Mouse (Mus musculus) monocyte, adult 2 months (primary cell): ENCODE measurements around the gene Vsx2.

Experiments used
- DNase-seq, 2 experiments: peaks; one replicate each; pipeline ENCODE4 v3.0.0; 2022; ENCODE audit warnings: low spot score in 2 of 2, low read depth in 1 of 2

The Vsx2 gene

DNA sequence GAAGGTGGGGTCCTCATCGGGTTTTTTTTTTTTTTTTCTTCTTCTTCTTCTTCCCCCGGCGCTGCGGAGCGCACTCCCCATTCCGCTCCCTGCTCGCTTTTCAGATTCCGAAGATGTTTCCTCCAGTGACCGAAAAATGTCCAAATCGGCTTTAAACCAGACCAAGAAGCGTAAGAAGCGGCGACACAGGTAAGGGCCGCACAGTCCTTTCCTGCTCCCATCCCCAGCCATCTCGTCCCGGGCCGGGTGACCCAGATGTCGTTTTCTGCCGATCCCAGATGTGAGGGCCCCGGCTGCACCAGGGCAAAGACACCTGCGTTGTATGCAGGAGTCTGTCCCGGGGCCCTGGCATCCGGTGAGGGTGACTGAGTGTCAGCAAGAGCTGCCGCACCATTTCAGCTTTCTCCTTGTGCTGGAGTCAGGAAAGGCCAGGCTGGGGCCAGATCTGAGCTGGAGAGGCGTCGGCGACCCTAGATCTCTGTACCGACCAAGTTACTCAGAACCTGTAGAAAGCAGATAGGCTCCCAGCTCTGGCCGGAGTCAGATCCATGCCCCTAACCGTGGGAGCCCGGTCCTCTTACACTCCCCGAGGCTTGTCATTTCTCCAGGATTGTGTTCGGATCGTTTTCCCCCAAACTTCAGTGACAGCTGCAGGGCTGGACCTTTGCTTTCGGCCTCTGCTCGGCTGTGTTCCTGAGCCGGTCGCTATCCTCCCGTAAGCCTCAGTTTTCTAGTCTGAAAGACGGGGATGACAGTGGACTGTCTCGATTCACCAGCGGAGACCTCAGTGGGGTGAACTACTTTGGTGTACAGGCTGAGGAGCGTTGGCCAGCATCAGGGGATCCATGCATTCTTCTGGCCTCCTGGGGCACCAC, 2.1 kb downstream of the Vsx2 start:
- DNase-seq = no peak

DNA sequence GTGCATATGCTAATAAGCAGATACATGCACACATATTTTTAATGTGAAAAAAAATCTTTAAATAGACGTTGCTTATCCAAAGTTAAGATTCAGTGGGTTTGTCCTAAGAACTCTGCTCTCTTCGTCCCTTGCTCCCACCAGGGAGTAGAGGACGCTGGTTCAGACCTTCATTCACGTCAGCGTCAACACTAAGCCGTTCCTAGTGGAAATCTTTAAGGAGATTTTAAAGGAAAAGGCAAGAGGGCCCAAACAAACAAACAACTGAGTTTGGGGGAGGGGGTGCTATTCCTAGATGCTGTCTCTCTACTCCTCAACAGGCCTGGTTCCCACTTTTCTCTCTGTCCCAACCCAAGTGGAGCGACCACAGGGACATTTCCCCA, 2.8 kb downstream of the Vsx2 start:
- no peak for DNase-seq

DNA sequence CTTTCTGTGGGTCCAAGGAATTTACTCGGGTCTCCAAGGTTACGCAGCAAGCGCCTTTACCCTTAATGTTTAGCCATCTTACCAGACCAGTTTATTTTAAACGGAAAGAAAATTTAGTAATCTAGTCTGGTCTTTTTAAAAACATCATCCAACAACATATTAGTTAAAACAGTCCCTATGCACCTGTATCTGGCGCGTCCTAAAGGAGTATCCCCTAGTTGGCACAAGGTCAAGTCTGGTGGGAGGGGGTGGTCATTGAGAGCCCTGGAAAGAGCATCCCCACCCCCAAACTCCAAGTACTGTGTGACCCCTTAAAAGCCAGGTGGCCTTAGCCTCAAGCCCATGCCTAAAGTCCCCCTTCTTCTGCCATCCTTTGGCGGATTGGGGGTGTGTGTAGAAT, 3.5 kb downstream of the Vsx2 start:
- no peak for DNase-seq

DNA sequence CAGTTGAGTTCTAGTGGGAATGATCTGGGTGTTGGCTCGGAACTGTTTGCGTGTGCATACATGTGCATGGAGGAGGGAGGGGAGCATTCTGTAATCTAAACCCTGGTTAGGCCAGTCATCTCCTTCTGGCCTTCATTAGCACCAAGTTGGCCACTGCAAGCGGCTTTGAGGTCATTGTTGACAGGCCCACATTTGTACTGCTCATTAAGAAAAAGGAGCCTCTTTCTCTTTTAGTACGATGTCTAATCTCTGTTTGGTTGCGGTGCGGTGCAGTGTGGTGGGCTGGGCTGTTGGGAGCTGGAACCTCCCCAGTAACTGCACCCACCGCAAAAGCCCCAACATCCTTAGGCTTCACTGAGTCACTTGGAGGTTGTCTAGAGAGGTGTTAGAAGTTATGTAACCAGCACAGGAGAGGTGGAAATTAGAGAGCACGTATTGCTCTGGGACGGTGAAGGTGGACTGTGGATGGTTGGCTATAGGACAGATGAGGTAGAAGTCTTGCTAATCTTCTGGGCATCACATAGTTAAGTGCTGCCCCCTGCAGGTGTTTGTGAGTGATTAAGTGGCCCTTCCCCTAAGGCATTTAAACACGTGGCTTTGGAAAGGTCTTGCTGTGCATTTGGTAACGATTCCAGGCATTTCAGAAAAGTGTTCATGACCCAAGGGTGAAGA, 8.3 kb downstream of the Vsx2 start:
- DNase-seq = no peak

DNA sequence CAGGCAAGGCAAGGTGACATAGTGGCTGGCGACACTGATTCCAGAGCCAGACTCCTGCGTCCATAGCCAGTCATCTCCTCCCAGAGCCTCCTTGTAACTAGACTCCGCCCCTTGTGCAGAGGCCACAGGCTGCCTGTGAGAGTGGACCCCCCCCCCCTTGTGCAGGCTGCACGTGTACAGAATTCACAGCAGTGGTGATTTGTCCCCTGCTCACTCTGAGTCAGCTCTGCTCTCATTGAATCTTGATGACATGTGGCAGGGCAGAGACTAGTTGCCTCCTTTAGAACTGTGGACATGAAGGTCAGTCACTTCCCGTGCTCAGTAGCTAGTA, 8.8 kb downstream of the Vsx2 start:
- DNase-seq = no peak

DNA sequence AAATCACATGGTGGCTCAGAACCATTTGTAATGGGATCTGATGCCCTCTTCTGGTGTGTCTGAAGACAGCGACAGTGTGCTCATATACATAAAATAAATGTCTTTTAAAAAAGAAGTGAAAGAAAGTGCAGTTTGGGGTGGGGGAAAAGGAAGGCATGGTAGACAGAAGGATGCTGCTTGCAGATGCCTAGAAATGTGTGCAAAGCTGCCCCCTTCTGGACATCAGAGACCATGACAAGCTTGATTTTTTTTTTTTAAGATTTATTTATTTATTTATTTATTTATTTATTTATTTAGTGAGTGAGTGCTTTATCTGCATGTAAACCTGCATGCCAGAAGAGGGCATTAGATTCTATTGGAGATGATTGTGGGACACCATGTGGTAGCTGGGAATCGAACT, 11.7 kb downstream of the Vsx2 start:
- no peak for DNase-seq

DNA sequence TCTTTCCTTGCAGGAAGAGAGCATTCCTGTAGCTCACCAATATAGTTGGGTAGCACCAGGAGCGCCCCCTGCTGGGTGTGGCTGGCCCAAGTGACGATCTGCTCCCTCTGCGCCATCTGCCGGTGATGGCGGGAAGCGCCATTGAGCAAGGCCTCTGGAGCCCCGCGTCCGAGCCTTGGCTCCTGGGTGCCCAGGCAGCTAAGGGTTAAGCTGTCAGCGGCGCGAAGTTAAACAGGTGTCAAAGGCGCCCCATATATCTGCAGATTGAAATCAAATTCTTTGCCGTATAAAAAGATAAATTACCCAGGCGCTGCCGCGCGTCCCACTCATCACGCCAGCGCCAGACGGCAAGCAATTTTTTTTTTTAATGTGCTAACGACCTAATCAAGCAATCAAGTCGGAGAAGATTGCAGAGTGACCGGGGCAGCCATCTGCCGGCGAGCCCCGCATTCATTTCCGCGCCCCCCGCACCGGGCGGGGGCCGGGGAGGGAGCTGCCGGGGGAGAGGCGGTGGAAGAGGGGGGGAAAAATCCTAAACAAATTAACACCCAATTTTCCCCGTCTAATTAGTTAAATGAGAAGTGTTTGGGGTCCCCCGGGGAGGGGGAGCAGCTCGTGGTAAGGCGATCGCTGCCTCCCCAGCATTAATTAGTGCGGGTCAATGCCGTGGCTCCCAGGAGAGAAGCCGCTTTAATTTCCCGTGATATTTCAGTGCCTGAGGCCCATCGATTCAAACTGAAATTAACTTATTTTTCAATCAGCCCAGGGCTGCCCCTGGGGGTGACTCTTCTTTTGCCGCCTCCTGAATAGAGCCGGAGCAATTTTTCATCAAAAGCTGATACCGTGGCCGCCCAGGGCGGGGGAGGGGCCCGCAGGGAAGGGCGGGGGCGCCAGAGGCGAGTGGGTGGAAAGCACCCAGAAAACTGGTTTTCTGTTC, 20.5 kb downstream of the Vsx2 start:
- DNase-seq = peak; percentile 59 to 79

DNA sequence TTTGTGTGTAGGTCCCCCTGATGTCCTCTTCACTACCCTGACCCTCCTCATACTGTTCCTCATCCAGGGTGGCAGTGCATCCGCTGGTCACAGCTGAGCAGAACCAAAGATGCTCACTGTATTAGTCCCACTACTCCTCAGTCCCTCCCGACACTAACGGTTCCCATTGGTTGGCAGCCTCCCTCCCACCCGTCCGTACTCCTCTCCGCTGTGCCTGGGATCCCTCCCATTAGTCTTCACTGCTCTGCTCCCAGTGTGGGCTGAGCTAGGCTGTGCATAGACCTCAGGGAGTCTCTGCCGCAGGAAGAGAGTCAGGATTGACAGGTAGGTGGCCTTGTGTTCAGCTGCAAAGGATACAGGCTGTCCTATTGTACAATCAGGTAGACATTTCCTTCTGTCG, 28.8 kb downstream of the Vsx2 start:
- no peak for DNase-seq

DNA sequence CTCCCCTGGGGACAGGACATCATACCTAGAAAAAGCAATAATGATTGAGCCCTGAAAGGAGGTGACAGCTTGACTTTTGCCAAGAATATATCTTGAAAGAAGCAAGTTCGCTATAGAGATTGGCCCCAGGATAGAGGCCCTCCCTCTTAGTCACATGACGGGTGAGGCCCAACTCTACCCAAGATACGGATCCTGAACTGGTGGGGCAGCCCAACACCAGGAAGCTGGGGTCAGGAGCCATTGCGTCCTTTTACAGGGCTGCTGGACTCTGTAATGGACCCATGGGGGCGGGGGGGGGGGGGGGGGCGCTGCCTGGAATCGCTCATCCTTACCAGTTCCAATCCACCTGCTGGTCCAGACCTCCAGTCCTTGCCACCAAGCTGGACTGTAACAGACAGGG, 34.4 kb downstream of the Vsx2 start:
- no peak for DNase-seq

DNA sequence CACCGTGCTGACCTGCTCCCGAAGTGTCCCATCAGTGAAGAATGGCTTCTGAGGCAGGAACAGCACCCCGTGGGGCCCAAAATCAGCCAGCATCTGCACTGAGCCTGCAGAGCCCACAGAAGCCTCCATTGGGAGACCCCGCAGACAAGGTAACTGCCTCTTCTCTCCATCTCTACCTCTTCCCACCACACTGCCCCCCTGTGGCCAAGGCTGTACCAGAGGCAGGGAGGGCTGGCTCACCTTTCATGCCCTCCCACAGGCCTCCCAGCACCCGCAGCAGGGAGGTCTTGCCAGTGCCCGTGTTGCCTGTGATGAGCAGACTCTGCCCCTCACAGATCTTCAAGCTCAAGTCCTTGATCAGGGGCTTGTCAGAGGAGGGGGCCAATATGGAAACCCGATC, 36.3 kb downstream of the Vsx2 start:
- no peak for DNase-seq

DNA sequence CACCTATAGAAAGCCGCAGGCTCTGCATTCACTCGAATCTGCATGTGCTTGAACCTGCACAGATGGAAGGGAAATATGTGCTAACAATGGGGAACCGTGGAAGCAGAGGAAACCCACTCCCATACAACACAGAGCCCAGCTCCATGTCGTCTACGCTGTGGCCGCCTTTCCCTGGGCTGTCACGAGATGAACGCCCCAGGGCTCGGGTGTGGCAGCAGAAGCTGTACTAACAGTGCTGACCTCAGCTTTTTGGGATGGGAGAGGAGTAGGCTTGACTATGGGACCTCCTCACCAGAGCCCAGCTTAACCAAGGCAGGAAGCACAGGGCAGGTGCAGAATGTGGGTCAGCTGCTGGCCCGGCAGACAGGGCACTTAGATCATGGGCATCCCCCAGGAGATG, 42.2 kb downstream of the Vsx2 start:
- no peak for DNase-seq

DNA sequence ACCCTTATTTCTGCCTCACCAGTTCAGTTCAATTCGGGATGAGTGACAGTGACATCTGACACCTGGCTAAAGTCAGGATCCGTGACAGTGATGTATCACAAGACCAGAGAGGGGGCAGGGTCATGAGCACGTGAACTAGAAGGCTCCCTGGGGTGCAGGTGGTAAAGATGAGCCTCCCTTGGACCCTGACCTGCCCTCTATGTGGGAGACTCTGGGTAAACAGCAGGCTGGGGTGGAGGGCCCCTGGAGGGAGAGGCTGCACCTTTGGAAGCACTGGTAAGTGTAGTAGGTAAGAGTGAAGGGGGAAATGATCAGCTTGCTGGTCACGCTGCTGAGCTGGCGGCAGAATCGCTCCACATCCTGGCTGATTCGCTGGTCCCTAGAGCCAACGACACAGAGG, 43.0 kb downstream of the Vsx2 start:
- no peak for DNase-seq

DNA sequence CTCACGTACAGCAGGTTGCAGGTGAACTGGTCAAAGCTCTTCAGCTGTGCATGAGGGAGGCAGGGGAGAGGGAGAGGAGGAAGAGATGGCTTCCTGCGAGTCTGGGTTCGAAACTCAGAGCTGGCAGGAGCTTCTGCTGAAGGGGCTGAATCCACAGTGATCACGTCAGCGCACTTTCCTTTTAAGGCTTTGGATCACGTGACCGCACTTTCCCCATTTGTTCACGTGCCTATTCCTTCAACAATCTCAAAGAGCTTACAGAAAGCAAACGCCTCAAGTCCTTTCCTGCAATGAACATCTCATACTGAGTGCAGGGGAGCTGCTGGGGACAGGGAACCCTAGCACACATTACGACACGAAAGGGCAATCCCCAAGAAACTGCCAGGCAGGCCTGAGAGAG, 44.4 kb downstream of the Vsx2 start:
- DNase-seq = no peak

DNA sequence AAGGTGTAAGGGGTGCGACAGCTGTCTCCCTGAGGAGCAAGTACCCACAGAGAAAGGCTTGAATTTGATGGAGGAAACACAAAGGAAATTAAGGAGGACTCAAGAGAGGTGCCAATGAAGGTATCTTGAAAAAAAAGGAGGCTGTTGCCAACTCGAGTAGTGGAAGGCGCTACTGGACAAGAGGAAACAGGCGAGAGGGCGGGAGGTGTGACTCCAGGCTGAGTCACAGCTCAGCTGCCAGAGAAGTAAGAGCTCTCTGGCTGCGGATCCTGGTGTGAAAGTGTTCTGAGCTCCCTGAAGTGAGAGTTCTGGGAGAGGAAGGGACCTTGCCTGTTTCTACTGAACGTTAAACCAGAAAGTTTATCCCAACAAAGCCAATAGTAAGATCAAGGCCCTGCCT, 45.0 kb downstream of the Vsx2 start:
- DNase-seq = no peak

DNA sequence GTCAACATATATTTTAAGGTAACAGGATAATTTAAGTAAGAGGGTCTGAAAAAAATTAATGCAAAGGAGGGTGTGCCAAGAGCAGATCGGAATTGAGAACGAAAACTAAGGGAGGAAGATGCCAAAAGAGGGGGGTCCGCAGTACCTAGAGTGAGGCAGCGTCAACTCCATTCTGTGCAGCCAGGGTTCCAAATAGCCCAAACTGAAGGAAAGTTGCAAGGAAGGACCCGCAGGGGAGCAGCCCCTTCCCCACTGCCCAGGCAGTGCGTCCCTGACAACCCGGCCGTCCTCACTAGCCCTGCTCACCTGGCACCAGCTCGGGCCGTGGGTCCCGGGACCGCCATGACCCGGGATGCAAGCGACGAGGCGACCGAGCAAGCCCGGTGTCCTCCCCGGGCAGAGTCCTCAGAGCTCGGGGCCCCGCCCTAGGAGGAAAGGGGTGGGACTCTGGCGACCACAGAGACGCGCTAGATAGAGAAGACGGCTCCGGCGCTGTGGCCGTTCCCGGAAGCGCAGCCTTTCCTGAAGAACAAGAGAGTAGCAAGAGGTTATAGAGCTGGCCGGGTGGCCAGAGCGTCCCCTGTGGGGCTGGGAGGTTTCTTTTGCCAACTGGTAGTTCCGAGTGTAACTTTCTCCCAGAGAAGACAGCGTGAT, 47.5 kb downstream of the Vsx2 start, which contains the start of gene Abcd4:
Gene Abcd4 (minus strand): TSS at position 437 of the 654 bp plus-strand sequence.
- DNase-seq = peak; percentile 83

DNA sequence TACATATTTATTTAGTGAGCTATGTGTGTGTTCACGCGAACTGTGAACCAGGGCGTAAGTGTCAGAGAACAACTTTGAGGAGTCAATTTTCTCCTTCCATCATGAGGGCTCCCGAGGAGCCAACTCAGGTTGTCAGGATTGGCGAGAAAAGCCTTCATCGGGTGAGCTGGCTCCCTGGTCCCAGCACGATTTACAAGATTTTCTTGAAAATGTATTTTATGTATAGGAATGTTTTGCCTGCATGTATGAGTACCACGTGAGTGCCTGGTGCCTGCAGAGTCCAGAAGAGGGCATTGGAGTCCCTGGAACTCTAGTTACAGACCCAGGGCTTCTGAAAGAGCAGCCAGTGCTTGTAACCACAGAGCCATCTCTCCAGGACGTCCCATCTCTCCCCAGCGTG, 48.1 kb downstream of the Vsx2 start:
- no peak for DNase-seq

DNA sequence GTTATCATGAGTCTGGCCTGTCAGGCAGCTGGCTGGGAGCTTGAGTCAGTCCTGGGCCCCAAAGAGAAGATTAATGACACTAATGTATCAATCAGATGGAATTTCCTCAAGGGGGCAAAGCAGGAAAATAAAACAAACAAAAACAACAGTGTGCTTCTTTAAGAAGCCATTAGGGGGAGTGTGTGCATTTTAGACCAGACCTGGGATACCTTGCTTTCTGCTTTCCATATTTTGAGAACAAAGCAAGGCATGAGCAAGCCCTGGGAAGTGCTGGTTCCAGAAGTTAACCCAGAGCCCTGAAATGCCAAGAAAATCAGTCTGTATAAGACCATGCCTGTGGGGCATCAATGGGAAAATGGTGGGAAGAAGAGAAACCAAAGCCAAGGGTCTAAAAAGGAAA, 51.4 kb downstream of the Vsx2 start:
- DNase-seq = no peak

DNA sequence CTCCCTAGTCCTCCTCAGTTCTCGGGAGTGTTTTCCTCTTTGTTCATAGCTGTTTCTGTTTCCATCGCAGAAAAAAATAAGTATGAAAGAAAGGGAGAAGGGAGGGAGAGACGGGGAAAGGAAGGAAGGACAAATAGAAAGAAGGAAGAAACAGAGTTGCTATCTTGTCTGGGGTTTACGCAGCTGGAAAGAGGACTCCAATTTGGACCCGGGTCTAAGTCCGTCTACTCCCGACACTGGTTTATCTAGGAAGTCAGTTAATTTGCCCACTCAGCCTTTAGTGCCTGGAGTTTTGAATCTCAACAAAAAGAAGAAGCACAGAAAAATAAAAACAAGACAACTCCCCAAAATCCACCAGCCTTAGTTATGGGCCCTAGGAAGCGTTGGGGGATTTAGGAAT, 55.0 kb downstream of the Vsx2 start:
- DNase-seq = no peak

DNA sequence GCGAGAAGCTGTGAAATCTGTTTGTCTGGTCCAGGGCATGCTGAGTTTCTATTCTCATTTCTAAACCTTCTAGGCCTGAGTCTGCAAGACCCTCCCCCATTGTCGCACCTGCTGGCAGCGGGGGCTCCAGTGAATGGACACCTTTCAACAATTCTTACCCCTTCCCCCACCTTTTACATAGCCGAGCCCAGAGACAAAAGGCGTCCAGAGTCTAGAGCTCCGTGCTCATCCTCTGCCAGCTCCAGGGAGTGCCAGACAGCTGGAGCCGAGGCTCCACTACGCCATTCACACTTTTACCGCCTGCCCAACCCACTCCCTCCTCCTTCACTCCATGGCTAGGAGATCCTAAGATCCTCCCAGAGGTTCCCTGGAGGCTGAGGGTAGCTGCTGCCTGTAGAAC, 55.6 kb downstream of the Vsx2 start:
- no peak for DNase-seq

DNA sequence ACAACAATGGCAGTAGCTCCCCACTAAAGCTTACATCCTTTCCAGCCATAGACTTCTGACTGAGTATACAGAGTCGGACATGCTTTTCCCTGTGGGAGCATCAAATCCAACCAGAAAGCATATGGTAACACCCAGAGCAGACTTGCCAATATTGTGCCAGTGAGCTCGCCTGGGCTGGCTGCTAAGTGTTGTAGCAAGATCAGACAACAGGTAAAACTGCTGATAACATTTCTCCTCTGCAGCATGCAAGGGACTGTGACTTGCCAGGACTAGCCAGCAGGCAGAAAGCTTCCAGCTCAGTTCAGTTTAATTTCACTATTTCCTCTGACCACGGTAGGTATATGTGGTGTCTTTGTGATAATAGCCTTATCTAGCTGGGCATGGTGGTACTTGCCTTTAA, 62.3 kb downstream of the Vsx2 start:
- no peak for DNase-seq

DNA sequence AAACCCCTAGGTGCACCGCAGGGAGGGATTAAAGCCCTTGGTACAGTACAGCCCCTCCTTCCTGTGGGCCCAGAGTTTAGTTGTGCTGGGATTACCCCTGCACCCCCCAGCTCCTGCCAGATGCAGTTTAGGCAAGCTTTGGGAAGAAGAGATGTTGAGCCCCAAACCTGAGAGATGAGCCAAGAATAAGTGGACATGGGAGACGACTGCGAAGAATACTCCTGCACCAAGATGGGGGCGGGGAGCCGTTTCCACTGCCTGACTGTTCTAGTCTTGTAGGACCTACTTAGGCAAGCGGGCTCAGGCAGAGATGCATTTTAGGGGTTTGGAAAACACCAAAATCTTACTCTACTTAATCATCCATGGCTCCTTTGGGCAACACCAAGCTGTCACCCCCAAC, 70.7 kb downstream of the Vsx2 start:
- DNase-seq = no peak
